9 mouse cellular contexts compared by ENCODE assay signal in genomic region chr10:89327004-89327511, GRCm38 (mm10). TPM values are rescaled to one million over a fixed set of nuclear protein-coding genes. Genes with fewer than 3 reads are reported as not detected.
DNase-seq lines count a peak whose midpoint lies in the region; ATAC-seq lines count a peak whose summit lies in the region.
"Had no signal": no experiment of that assay in that cellular context is flagged by ENCODE, and none has a peak within 500 bp of the region (broad histone marks: within the 10 kb centered on the region; RNA-seq: fewer than 3 reads in every experiment).

No protein-coding gene starts in this region.

- ATAC-seq in forebrain, embryonic 11.5 days (replicated peaks; ENCODE audit: low FRiP score) = peak; percentile 84
- ATAC-seq in hindbrain, embryonic 13.5 days (ENCODE audit: low FRiP score) = peak; percentile 94

- no peaks in the 10 kb centered on the region for H3K9me3 ChIP-seq in forebrain, embryonic 11.5 days (ENCODE audit: control insufficient read depth, low read length)
- H3K9me3 ChIP-seq in hindbrain, embryonic 13.5 days = no peaks in the 10 kb centered on the region
- H3K9me3 ChIP-seq: limb, embryonic 15.5 days had no signal

- H3K4me2 ChIP-seq in forebrain, embryonic 11.5 days (ENCODE audit: low read depth, low read length, severe bottlenecking) = peak overlapping the region; percentile 29; the same call in 1 of the 2 replicates
- H3K4me2 ChIP-seq in hindbrain, embryonic 13.5 days = peak overlapping the region; percentile 39
- H3K4me2 ChIP-seq: limb, embryonic 15.5 days had no signal

- H3K27me3 ChIP-seq in forebrain, embryonic 11.5 days (ENCODE audit: control insufficient read depth, insufficient read depth, low read length) = no peaks in the 10 kb centered on the region
- peaks cover 3% of the 10 kb centered on the region; the same call in 1 of the 2 replicates for H3K27me3 ChIP-seq in hindbrain, embryonic 13.5 days
- H3K27me3 ChIP-seq: limb, embryonic 15.5 days had no signal

- WGBS in forebrain, embryonic 11.5 days = 21% methylated on average over 15 of the region's 15 CpGs
- 18% methylated on average over 15 of the region's 15 CpGs for WGBS in hindbrain, embryonic 13.5 days

- H3K4me3 ChIP-seq in forebrain, embryonic 11.5 days (ENCODE audit: low read depth, low read length) = no peak overlapping the region
- H3K4me3 ChIP-seq in hindbrain, embryonic 13.5 days = no peak overlapping the region
- H3K4me3 ChIP-seq: limb, embryonic 15.5 days had no signal

- DNase-seq in MN1 (ENCODE audit: low spot score) = peak; percentile 62
- peak; percentile 44 for DNase-seq in c-Kit-positive CD71-positive TER-119-negative erythroid progenitor cells, embryonic 14.5 days (ENCODE audit: low read depth)
- DNase-seq in forebrain, embryonic 11.5 days (ENCODE audit: low spot score) = peak; percentile 84
- peak; percentile 51 for DNase-seq in layer of hippocampus, adult 9-11 months
- DNase-seq in lung, postnatal 36 days = peak; percentile 59
- DNase-seq in retina, postnatal 7 days (ENCODE audit: low read depth, low spot score) = peak; percentile 45
- peak; percentile 76 for DNase-seq in urinary bladder, postnatal 14 days (ENCODE audit: low spot score)

- no peaks in the 10 kb centered on the region for H3K36me3 ChIP-seq in forebrain, embryonic 11.5 days (ENCODE audit: control insufficient read depth, insufficient read depth, low read length)
- H3K36me3 ChIP-seq in hindbrain, embryonic 13.5 days = no peaks in the 10 kb centered on the region
- H3K36me3 ChIP-seq: limb, embryonic 15.5 days had no signal

- no peaks in the 10 kb centered on the region for H3K4me1 ChIP-seq in forebrain, embryonic 11.5 days (replicated peaks; ENCODE audit: control insufficient read depth, insufficient read depth, low read length)
- H3K4me1 ChIP-seq in hindbrain, embryonic 13.5 days (replicated peaks) = peaks cover 4% of the 10 kb centered on the region; the same call in 1 of the 2 replicates
- H3K4me1 ChIP-seq: limb, embryonic 15.5 days had no signal

- H3K9ac ChIP-seq in forebrain, embryonic 11.5 days (ENCODE audit: low read length) = no peak overlapping the region
- H3K9ac ChIP-seq in hindbrain, embryonic 13.5 days = no peak overlapping the region
- H3K9ac ChIP-seq: limb, embryonic 15.5 days had no signal

- H3K27ac ChIP-seq in forebrain, embryonic 11.5 days (ENCODE audit: low read depth, low read length) = no peak overlapping the region
- no peak overlapping the region for H3K27ac ChIP-seq in hindbrain, embryonic 13.5 days
- H3K27ac ChIP-seq: limb, embryonic 15.5 days had no signal

RNA-seq across cellular contexts. Expression of gene Ano4, which starts 17.5 kb away (rescaled TPM):
- 0.87 and 1.1 TPM in 2 replicates for polyA plus RNA-seq in forebrain, embryonic 11.5 days (2014; fragmentation: Nextera tagmentation; extraction: Ambion mirVana)
- 6.8 and 7.2 TPM in 2 replicates for polyA plus RNA-seq in hindbrain, embryonic 13.5 days (2015; fragmentation: Nextera tagmentation; extraction: Ambion mirVana)
